ENCODE assay signal across 17 mouse cellular contexts in the genomic region with DNA sequence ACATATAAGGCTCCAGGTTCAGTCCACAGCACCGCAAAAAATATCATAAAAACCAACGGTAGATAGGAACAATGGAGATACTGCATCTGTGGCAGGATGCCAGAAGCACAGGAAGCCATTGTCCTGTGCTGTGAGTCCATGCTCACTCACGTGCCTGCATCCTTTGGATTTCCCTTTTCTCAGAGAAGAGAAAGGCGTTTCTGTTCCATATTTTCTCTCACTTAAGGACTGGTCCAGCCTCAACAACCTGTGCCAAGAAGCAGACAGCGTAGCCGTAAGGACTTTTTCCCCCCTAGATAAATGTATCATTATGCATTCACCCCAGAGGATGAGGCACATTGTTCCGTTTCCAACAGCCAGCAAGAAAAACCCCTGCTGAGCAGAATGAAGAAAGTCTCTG.
"Had no signal": no experiment of that assay in that cellular context is flagged by ENCODE, and none has a peak within 500 bp of the region (broad histone marks: within the 10 kb centered on the region; RNA-seq: fewer than 3 reads in every experiment).

No protein-coding gene starts in this region.

- H3K9ac ChIP-seq: liver, embryonic 14.5 days; liver, postnatal 0 days; lung, embryonic 14.5 days; midbrain, embryonic 12.5 days; midbrain, embryonic 15.5 days; neural tube, embryonic 12.5 days; neural tube, embryonic 15.5 days had no signal

- H3K4me3 ChIP-seq: midbrain, embryonic 12.5 days; midbrain, embryonic 15.5 days; neural tube, embryonic 12.5 days; neural tube, embryonic 15.5 days had no signal

- H3K36me3 ChIP-seq: midbrain, embryonic 12.5 days; midbrain, embryonic 15.5 days; neural tube, embryonic 12.5 days; neural tube, embryonic 15.5 days had no signal

- ATAC-seq: liver, postnatal 0 days; lung, postnatal 0 days; midbrain, embryonic 15.5 days had no signal

- H3K4me1 ChIP-seq: neural tube, embryonic 12.5 days had no signal

- H3K9me3 ChIP-seq: midbrain, embryonic 12.5 days; midbrain, embryonic 15.5 days; neural tube, embryonic 12.5 days; neural tube, embryonic 15.5 days had no signal

- H3K27ac ChIP-seq: liver, embryonic 14.5 days; macrophage; midbrain, embryonic 12.5 days; midbrain, embryonic 15.5 days; neural tube, embryonic 12.5 days; neural tube, embryonic 15.5 days; stomach, postnatal 0 days had no signal

- H3K4me2 ChIP-seq: liver, embryonic 11.5 days; lung, embryonic 14.5 days; midbrain, embryonic 12.5 days; midbrain, embryonic 15.5 days; neural tube, embryonic 12.5 days; neural tube, embryonic 15.5 days had no signal

- DNase-seq: kidney, adult 8-10 months; kidney, postnatal 14 days; left cerebral cortex, postnatal 4 days; liver, postnatal 0 days; lung, embryonic 14.5 days; thymus, adult 2 months; thymus, postnatal 14 days; thymus, postnatal 4 days had no signal

- H3K27me3 ChIP-seq: midbrain, embryonic 15.5 days; neural tube, embryonic 12.5 days; neural tube, embryonic 15.5 days had no signal
